Mouse (Mus musculus) kidney, adult 2 months (tissue): ENCODE results near the gene Alx3. TPM values are rescaled to one million over a fixed set of nuclear protein-coding genes. Genes with fewer than 3 reads are reported as not detected.
A peak's percentile ranks its signal among the peaks of the same experiment; 100 is the strongest.
"Not testable (repeated sequence)": the region's sequence is repeated elsewhere in the genome, so short reads cannot be mapped to it uniquely, and the experiment has no call there.

Source experiments
- DNase-seq: peaks from one replicate; pipeline ENCODE4 v3.0.0; 2021
- H3K27ac ChIP-seq: fragments of 200-500 bp; 2 replicates; pipeline ENCODE4 v1.5.1; 2012; ENCODE audit warnings: low read depth, low read length, control low read depth, inconsistent platforms; ENCODE audit not compliant: insufficient read depth
- H3K27me3 ChIP-seq: fragments of 200-500 bp; replicated peaks from 2 replicates; pipeline ENCODE4 v1.6.1; 2012; ENCODE audit warnings: mild to moderate bottlenecking, moderate library complexity, low read length, inconsistent platforms; ENCODE audit not compliant: control insufficient read depth, insufficient read depth
- H3K36me3 ChIP-seq: fragments of 200-500 bp; 2 replicates; pipeline ENCODE4 v1.6.1; 2012; ENCODE audit warnings: mild to moderate bottlenecking, moderate library complexity, low read length, inconsistent platforms; ENCODE audit not compliant: control insufficient read depth, insufficient read depth
- H3K4me1 ChIP-seq: fragments of 200-500 bp; 2 replicates; pipeline ENCODE4 v1.6.1; 2011; ENCODE audit warnings: low read length; ENCODE audit not compliant: control insufficient read depth, insufficient read depth
- H3K4me3 ChIP-seq: fragments of 200-500 bp; 2 replicates; pipeline ENCODE4 v1.5.1; 2011; ENCODE audit warnings: mild to moderate bottlenecking, low read depth, low read length, control low read depth; ENCODE audit not compliant: insufficient read depth
- CTCF ChIP-seq: fragments of 200-500 bp; conservative IDR thresholded peaks from 2 replicates; pipeline ENCODE4 v1.5.1; 2011; ENCODE audit warnings: low read depth, mild to moderate bottlenecking, control low read depth, low read length, moderate library complexity, mixed read lengths; ENCODE audit not compliant: insufficient read depth, insufficient read length
- POLR2A ChIP-seq: fragments of 200-500 bp; IDR thresholded peaks from one replicate; pipeline ENCODE4 v1.6.1; 2011; ENCODE audit warnings: low read depth, low read length, control low read depth
- WGBS: fragments of 180-500 bp; shearing (Covaris S2); methylation state at CpG from one replicate; pipeline ENCODE4 v1.1.7; 2018; 5-methylcytosine and 5-hydroxymethylcytosine counted together
- polyA plus RNA-seq: library from polyadenylated mRNA; depleted of rRNA; stranded (reverse); fragments of >200 nt; gene quantifications from 2 replicates; pipeline ENCODE4 v1.2.3, GENCODE M21; 2012

Gene Alx3
- polyA plus RNA-seq, 1 experiment: not detected

DNA sequence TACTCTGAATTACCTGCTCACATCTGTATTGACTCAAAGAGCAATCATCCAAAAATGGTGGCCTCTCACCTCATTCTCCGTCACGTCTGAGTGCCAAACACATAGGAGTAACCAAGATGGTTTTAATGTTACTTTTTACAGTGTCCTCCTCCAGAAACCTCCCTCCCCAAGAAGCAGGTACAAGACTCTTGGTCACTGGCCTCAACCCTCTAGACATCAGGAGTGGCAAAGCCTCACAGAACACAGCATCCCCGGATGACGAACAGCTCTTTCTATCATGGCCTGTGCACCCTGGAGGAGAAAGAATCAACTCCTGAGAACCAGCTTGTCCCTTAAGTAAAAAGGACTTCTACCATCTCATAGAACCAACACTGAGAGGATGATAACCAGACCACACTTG lies 38.0 kb downstream of the Alx3 start:
- Histone ChIP-seq H3K4me1 (peaks cover 3% of the 10 kb centered on the region; the same call in 1 of the 2 replicates), H3K27ac (no peak overlapping the region), H3K36me3 (no peaks in the 10 kb centered on the region), H3K4me3 (no peak overlapping the region), H3K27me3 (no peaks in the 10 kb centered on the region)
- no peak for DNase-seq
- WGBS: 97% methylated on average over 4 of the region's 4 CpGs
- no peak for TF ChIP-seq POLR2A
- TF ChIP-seq CTCF: no peak

DNA sequence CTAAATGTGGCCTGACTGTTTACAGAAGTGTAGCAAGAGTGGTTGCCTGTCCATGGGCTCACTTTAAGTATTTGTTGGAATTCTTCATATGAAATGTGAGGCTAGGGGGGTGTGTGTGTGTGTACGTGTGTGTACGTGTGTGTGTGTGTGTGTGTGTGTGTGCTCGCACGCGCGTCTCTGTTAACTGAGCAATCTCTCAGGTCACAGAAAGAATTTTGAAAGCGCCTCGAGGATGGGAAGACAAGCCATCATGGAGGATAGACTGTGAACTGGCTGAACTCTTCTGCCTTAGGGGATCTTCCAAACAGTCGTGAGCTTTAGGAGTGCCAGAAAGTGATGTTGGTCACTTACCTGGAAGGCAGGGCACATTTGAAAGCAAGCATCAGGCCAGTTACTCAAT lies 39.1 kb downstream of the Alx3 start:
- H3K36me3 ChIP-seq: no peaks in the 10 kb centered on the region
- no peaks in the 10 kb centered on the region for H3K27me3 ChIP-seq
- 95% methylated on average over 9 of the region's 9 CpGs for WGBS
- peaks cover 3% of the 10 kb centered on the region; the same call in 1 of the 2 replicates for H3K4me1 ChIP-seq
- no peak for DNase-seq
- no peak overlapping the region for H3K27ac ChIP-seq
- no peak overlapping the region for H3K4me3 ChIP-seq
- TF ChIP-seq POLR2A (no peak), CTCF (no peak)

DNA sequence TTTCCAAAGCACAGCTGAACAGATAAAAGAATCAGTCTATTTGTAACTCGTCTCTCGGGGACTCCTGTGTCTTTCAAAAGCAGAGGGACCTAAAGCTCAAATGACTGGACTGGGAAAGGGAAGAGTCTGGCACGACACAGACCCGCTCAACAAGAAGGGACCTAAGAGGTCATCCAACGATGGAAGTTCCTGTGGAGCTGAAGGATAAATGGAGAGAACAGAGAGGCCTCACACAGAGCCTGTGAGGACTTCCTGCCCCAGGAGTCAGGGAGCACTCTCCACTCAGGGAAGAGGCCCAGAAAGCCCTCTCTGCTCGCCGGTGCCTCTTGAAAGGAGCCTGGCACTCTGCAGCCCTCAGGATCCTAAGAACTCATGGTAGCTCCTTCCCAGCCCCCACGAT lies 41.0 kb downstream of the Alx3 start:
- no peaks in the 10 kb centered on the region for H3K4me1 ChIP-seq
- no peaks in the 10 kb centered on the region for H3K27me3 ChIP-seq
- no peaks in the 10 kb centered on the region for H3K36me3 ChIP-seq
- DNase-seq: no peak
- TF ChIP-seq CTCF (no peak), POLR2A (no peak)
- WGBS: 70% methylated on average over 8 of the region's 8 CpGs
- H3K27ac ChIP-seq: no peak overlapping the region
- H3K4me3 ChIP-seq: no peak overlapping the region

DNA sequence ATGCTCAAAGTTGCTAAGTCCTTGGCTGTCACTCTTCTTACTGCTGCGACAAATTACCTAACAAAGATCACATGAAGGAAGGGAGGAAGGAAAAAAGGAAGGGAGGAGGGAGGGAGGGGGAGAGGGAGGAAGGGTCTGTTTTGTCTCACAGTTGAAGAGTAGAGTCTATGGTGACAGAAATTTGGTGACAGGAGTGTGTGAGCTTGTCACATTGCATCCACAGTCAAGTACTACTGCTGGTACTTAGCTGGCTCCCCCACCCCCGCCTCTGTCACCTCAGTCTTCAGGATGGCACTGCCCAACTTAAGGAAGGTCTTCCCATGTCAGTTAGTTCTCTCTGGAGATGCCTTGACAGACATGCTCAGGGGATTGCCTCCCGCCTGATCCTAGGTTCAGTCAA lies 41.4 kb downstream of the Alx3 start:
- no peak for DNase-seq

DNA sequence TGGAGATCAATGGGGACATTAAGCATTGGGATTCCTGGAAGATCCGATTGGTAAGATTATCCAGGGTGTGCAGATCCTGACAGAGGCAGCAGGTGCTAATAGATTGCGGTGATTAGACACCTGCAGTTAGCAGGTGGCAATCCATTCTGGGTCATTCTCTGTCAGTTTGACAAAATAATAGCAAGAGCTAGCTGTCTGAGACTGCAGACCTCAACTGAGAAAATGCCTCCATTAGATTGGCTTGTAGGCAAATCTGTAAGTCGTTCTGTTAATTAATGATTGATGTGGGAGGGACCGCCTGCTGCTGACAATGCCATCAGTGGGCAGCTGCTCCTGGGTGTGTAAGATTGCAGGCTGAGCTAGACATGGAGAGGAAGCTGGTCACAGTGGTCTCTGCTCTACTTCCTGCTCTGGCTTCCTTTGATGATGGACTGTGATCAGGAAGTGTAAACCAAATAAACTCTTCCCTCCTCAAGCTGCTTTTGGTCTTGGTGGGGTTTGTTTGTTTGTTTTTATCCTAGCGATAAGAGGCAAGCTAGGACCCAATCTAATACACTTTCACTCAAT lies 42.9 kb downstream of the Alx3 start:
- H3K4me1 ChIP-seq: no peaks in the 10 kb centered on the region
- no peak overlapping the region for H3K4me3 ChIP-seq

More for the DNA sequence above, 41.4 kb downstream of the Alx3 start:
- no peaks in the 10 kb centered on the region for H3K4me1 ChIP-seq
- H3K36me3 ChIP-seq: no peaks in the 10 kb centered on the region
- H3K27ac ChIP-seq: no peak overlapping the region
- H3K4me3 ChIP-seq: no peak overlapping the region
- TF ChIP-seq POLR2A: no peak
- no peak for TF ChIP-seq CTCF
- no peaks in the 10 kb centered on the region for H3K27me3 ChIP-seq
- WGBS: 73% methylated on average over 3 of the region's 3 CpGs

DNA sequence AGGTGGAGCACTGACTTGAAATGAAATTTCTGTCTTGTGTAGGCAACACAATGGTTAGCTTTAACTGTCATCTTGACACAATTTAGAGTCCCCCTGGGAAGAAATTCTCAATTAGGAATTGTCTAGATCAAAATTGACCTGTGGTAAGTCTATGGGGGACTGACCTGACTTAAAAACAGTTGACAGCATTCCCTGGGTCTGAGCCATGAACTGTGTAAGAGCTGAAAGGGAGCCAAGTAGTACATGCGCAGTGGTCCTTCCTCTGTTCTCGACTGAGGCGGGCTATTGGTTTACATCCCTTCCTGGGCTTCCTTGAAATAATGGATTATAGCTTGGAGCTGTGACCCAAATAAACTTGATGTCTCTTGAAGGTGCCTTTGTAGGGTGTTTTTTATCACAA lies 52.1 kb downstream of the Alx3 start:
- WGBS: 72% methylated on average over 3 of the region's 3 CpGs
- Histone ChIP-seq H3K4me3 (no peak overlapping the region), H3K27me3 (no peaks in the 10 kb centered on the region), H3K4me1 (peaks cover 14% of the 10 kb centered on the region; the same call in 1 of the 2 replicates), H3K36me3 (no peaks in the 10 kb centered on the region), H3K27ac (no peak overlapping the region)
- TF ChIP-seq CTCF (no peak), POLR2A (no peak)
- DNase-seq: no peak

More for the DNA sequence above, 42.9 kb downstream of the Alx3 start:
- TF ChIP-seq CTCF (no peak), POLR2A (no peak)
- H3K36me3 ChIP-seq: no peaks in the 10 kb centered on the region
- no peak for DNase-seq
- H3K27me3 ChIP-seq: no peaks in the 10 kb centered on the region
- H3K27ac ChIP-seq: no peak overlapping the region
- 55% methylated on average over 5 of the region's 5 CpGs for WGBS

DNA sequence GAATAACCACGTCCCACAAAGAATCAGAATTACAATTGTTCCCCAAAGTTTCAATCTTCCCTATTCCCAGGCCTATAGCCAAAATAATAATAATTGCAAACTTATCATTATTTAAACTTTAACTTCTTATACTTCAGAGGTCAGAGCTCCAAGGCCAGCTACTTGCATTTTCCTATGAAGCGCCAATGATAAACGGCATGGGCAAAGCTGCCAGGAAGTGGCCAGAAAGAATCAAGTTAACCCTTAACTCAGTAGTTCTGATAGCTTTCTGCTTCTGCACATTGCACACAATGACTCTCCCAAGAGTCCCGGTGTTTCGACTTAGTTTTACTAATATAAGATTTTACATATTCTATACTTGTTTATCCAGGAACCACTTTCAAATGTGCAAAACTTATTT lies 55.4 kb downstream of the Alx3 start:
- H3K4me3 ChIP-seq, H3K27me3 ChIP-seq, H3K27ac ChIP-seq, H3K36me3 ChIP-seq: not testable (repeated sequence)
- H3K4me1 ChIP-seq: peaks cover 14% of the 10 kb centered on the region; the same call in 1 of the 2 replicates
- DNase-seq: peak; percentile 79
- 32% methylated on average over 5 of the region's 5 CpGs for WGBS

DNA sequence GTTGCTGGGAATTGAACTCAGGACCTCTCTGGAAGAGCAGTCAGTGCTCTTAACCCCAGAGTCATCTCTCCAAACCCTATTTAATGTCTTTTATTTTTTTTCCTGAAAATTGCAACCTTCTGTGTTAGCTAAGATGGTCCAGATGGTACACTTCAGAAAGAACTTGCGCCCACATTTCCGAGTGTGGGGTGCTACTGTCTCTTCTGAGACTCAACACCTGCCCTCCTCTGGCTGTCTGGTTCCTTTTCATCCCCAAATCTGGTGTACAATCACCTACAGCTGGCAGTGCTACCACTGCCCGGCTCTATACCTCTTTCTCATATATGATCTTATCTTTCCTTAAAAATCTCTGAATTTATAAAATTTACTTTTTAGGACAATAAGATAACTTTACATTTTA lies 58.1 kb downstream of the Alx3 start:
- H3K36me3 ChIP-seq: no peaks in the 10 kb centered on the region
- 90% methylated on average over 3 of the region's 3 CpGs for WGBS
- no peak overlapping the region for H3K4me3 ChIP-seq
- TF ChIP-seq CTCF (no peak), POLR2A (no peak)
- no peak overlapping the region for H3K27ac ChIP-seq
- H3K27me3 ChIP-seq: no peaks in the 10 kb centered on the region
- peaks cover 18% of the 10 kb centered on the region; the same call in 1 of the 2 replicates for H3K4me1 ChIP-seq
- no peak for DNase-seq
